Mouse (Mus musculus): Measurements from ENCODE around the gene Hnrnpul1. TPM values are rescaled to one million over a fixed set of nuclear protein-coding genes. Genes with fewer than 3 reads are reported as not detected.

Gene Hnrnpul1
- polyA plus RNA-seq, 1 experiment from 2014 or later: 77.2 TPM

DNA sequence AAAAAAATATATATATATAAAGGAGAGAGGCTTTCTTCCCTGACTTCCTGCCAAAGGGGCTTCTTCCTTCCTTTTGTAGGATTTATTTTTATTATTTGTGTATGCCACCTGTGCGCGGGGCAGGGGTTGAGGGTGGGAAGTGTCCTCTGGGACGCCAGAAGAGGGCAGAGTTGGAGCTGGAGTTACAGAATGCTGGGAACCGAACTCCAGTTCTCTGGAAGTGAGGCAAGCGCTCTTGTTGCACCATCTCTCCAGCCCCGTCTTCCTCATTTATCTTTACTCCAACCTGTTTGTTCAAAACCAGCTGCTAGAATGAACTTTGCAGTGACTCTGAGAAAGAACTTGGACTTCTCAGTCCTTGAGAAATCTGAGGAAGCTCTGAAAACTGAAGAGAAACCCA is 74.6 kb downstream of the Hnrnpul1 start:
- Histone ChIP-seq H3K27me3 (ENCODE audit: control insufficient read depth, insufficient read depth, low read length) (peaks cover 3% of the 10 kb centered on the region; the same call in 1 of the 2 replicates), H3K4me1 (ENCODE audit: control insufficient read depth, insufficient read depth, low read length) (peaks cover 11% of the 10 kb centered on the region; the same call in 1 of the 2 replicates), H3K9ac (replicated peaks; ENCODE audit: low read depth, low read length) (no peak overlapping the region), H3K4me2 (replicated peaks; ENCODE audit: low read depth, low read length) (peak overlapping the region; percentile 57), H3K9me3 (ENCODE audit: control insufficient read depth, low read depth, low read length) (no peaks in the 10 kb centered on the region), H3K4me3 (ENCODE audit: low read depth, low read length) (peak overlapping the region; percentile 60), H3K27ac (ENCODE audit: low read length) (peak overlapping the region; percentile 90; the same call in 1 of the 2 replicates), H3K36me3 (ENCODE audit: control insufficient read depth, insufficient read depth, low read length) (no peaks in the 10 kb centered on the region)
- no peak for ATAC-seq (ENCODE audit: insufficient number of reproducible peaks, insufficient read depth, low FRiP score, low read depth)
- 8% methylated on average over 6 of the region's 6 CpGs for WGBS

DNA sequence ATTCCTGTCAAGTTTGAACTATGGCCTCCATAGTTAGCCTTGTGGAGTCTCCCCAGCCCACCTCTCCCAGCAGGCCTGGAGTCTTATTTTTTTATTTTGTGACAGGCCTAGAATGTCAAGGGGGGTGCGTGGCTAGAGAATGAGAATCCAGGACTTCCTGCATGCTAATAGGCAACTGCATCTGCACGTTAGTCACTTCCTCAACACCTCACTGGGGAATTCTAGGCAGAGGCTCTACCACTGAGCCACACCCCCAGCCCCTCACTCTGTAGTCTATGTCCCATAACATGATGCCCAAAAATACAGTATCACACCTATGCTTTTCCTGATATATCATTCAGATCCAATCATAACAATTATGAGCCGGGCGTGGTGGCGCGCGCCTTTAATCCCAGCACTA is 77.5 kb downstream of the Hnrnpul1 start:
- Histone ChIP-seq H3K27ac (ENCODE audit: low read length) (no peak overlapping the region), H3K9me3 (ENCODE audit: control insufficient read depth, low read depth, low read length) (no peaks in the 10 kb centered on the region), H3K27me3 (ENCODE audit: control insufficient read depth, insufficient read depth, low read length) (peaks cover 16% of the 10 kb centered on the region), H3K36me3 (ENCODE audit: control insufficient read depth, insufficient read depth, low read length) (no peaks in the 10 kb centered on the region), H3K4me1 (ENCODE audit: control insufficient read depth, insufficient read depth, low read length) (peaks cover 18% of the 10 kb centered on the region; the same call in 1 of the 2 replicates), H3K4me2 (replicated peaks; ENCODE audit: low read depth, low read length) (no peak overlapping the region), H3K4me3 (ENCODE audit: low read depth, low read length) (no peak overlapping the region), H3K9ac (replicated peaks; ENCODE audit: low read depth, low read length) (no peak overlapping the region)
- ATAC-seq (ENCODE audit: insufficient number of reproducible peaks, insufficient read depth, low FRiP score, low read depth): no peak
- 94% methylated on average over 7 of the region's 7 CpGs for WGBS

DNA sequence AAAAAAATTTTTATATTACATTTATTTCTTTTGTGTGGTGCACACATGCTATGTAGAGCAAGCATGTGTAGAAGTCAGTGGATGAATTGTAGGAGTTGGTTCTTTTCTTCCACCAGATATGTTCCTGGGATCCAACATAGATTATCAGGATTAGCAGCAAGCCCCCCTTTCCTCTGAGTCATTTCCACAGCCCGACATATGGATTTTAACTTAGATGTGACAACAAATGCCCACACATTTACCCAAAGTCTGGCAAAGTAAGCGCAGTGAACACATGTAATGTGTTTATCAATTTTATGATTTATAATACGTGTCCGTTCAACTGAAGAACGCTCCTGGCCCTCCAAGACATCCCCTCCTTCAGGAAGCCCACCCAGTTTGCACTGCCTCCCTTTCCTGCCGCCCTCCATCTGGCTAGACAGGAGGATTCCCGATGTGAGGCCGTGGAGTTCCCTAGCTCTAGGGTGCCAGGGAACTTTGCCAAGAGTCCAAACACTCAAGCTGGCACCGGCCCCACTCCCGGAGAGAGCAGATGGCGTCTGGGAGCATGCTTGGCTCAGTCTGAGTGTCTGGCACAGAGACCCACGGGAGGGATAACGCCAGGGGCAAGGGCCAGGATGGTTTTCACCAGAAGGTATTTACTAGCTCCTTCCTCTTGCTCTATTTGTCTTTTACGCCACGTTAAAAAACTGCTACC is 78.3 kb downstream of the Hnrnpul1 start:
- H3K9ac ChIP-seq (replicated peaks; ENCODE audit: low read depth, low read length): no peak overlapping the region
- H3K4me2 ChIP-seq (replicated peaks; ENCODE audit: low read depth, low read length): no peak overlapping the region
- no peak overlapping the region for H3K27ac ChIP-seq (ENCODE audit: low read length)
- no peak overlapping the region for H3K4me3 ChIP-seq (ENCODE audit: low read depth, low read length)
- H3K27me3 ChIP-seq (ENCODE audit: control insufficient read depth, insufficient read depth, low read length): peaks cover 16% of the 10 kb centered on the region
- no peak for ATAC-seq (ENCODE audit: insufficient number of reproducible peaks, insufficient read depth, low FRiP score, low read depth)
- H3K9me3 ChIP-seq (ENCODE audit: control insufficient read depth, low read depth, low read length): no peaks in the 10 kb centered on the region
- WGBS: 49% methylated on average over 15 of the region's 15 CpGs
- no peaks in the 10 kb centered on the region for H3K36me3 ChIP-seq (ENCODE audit: control insufficient read depth, insufficient read depth, low read length)
- peaks cover 14% of the 10 kb centered on the region; the same call in 1 of the 2 replicates for H3K4me1 ChIP-seq (ENCODE audit: control insufficient read depth, insufficient read depth, low read length)

DNA sequence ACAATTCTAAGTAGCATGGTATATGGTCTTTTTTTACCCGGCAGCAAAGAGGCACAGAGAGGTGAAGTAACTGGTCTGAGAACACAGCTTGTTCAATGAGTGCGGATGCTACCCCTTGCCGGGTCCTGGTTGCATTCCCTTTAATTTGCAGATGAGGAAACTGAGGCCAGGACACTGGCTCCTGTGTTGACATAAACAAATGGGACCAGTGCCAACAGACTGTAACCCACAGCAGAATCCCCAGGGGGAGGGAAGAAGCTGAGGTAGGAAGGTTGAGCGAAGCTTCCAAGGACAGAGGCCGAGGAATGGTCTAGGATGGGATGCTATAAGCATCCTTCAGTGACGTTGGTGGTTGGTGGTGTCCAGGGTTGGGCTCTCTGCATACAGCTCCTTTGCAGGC is 79.2 kb downstream of the Hnrnpul1 start:
- Histone ChIP-seq H3K27ac (ENCODE audit: low read length) (no peak overlapping the region), H3K4me2 (replicated peaks; ENCODE audit: low read depth, low read length) (peak overlapping the region; percentile 69), H3K9ac (replicated peaks; ENCODE audit: low read depth, low read length) (no peak overlapping the region), H3K4me3 (ENCODE audit: low read depth, low read length) (peak overlapping the region; percentile 34; the same call in 1 of the 2 replicates), H3K27me3 (ENCODE audit: control insufficient read depth, insufficient read depth, low read length) (peaks cover 16% of the 10 kb centered on the region), H3K4me1 (ENCODE audit: control insufficient read depth, insufficient read depth, low read length) (peaks cover 12% of the 10 kb centered on the region; the same call in 1 of the 2 replicates), H3K36me3 (ENCODE audit: control insufficient read depth, insufficient read depth, low read length) (no peaks in the 10 kb centered on the region), H3K9me3 (ENCODE audit: control insufficient read depth, low read depth, low read length) (no peaks in the 10 kb centered on the region)
- 41% methylated on average over 6 of the region's 6 CpGs for WGBS
- no peak for ATAC-seq (ENCODE audit: insufficient number of reproducible peaks, insufficient read depth, low FRiP score, low read depth)

DNA sequence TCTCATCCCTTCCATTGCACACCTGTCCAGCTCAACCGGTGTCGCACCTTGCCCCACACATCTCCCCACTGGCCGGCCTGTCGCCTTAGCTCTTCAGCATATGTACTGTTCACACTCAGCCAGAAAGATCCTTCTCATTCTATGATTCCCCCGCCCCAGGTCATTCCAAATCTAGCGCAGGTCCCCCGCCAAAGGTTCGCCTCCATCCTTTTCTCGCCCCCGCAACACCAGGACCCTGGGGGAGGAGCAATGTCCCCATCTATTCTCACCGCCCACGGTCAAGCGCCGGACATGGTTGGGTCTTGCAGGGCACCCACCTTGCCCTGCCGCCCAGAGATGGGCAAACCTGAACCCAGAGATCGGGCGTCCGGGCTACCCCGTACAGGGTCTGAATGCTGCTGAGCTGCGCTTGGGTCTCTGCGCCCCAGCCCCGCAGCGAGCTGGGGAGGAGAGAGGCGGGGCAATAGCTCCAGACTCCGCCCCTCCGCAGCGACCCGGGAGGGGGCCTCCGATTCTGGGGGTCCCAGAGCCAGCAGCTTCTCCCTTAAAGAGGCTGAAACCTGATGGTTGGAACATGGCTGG is 79.7 kb downstream of the Hnrnpul1 start, which contains the start of gene Tmem91:
Gene Tmem91 (minus strand): TSS at position 448 of the 582 bp plus-strand sequence.
- no peak; the same call in 1 of the 2 replicates for ATAC-seq (ENCODE audit: insufficient number of reproducible peaks, insufficient read depth, low FRiP score, low read depth)
- H3K27ac ChIP-seq (ENCODE audit: low read length): no peak within 1 kb of the TSS
- no peaks in the 10 kb centered on the region for H3K9me3 ChIP-seq (ENCODE audit: control insufficient read depth, low read depth, low read length)
- peak within 1 kb of the TSS; percentile 33; the same call in 1 of the 2 replicates for H3K9ac ChIP-seq (replicated peaks; ENCODE audit: low read depth, low read length)
- H3K4me3 ChIP-seq (ENCODE audit: low read depth, low read length): peak within 1 kb of the TSS; percentile 34
- H3K4me2 ChIP-seq (replicated peaks; ENCODE audit: low read depth, low read length): peak within 1 kb of the TSS; percentile 69
- 1% methylated on average over 29 of the region's 29 CpGs for WGBS
- peaks cover 16% of the 10 kb centered on the region for H3K27me3 ChIP-seq (ENCODE audit: control insufficient read depth, insufficient read depth, low read length)
- H3K36me3 ChIP-seq (ENCODE audit: control insufficient read depth, insufficient read depth, low read length): no peaks in the 10 kb centered on the region
- H3K4me1 ChIP-seq (ENCODE audit: control insufficient read depth, insufficient read depth, low read length): peaks cover 8% of the 10 kb centered on the region; the same call in 1 of the 2 replicates

DNA sequence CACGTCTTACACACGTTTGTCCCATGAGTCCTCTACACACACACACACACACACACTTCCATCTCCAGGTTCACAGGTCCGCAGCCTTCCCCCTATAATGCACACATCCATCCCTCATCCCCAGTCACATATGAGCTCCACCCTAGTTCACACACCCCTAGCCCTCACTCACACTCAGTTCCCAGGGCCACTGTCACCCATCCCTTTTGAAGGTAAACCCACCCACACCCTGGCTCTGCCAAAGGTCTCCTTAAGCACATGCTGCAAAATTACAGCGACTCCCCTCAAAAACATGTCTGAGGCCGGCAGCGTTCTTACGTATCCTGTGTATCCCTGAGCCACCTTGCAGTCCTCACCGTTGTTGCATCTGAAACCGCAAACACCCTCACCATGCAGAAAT is 80.3 kb downstream of the Hnrnpul1 start:
- H3K9ac ChIP-seq (replicated peaks; ENCODE audit: low read depth, low read length): no peak overlapping the region
- H3K9me3 ChIP-seq (ENCODE audit: control insufficient read depth, low read depth, low read length): no peaks in the 10 kb centered on the region
- peaks cover 8% of the 10 kb centered on the region; the same call in 1 of the 2 replicates for H3K4me1 ChIP-seq (ENCODE audit: control insufficient read depth, insufficient read depth, low read length)
- H3K36me3 ChIP-seq (ENCODE audit: control insufficient read depth, insufficient read depth, low read length): no peaks in the 10 kb centered on the region
- 21% methylated on average over 9 of the region's 9 CpGs for WGBS
- H3K27me3 ChIP-seq (ENCODE audit: control insufficient read depth, insufficient read depth, low read length): peaks cover 16% of the 10 kb centered on the region
- H3K27ac ChIP-seq (ENCODE audit: low read length): no peak overlapping the region
- ATAC-seq (ENCODE audit: insufficient number of reproducible peaks, insufficient read depth, low FRiP score, low read depth): no peak
- peak overlapping the region; percentile 34; the same call in 1 of the 2 replicates for H3K4me3 ChIP-seq (ENCODE audit: low read depth, low read length)
- H3K4me2 ChIP-seq (replicated peaks; ENCODE audit: low read depth, low read length): peak overlapping the region; percentile 69

DNA sequence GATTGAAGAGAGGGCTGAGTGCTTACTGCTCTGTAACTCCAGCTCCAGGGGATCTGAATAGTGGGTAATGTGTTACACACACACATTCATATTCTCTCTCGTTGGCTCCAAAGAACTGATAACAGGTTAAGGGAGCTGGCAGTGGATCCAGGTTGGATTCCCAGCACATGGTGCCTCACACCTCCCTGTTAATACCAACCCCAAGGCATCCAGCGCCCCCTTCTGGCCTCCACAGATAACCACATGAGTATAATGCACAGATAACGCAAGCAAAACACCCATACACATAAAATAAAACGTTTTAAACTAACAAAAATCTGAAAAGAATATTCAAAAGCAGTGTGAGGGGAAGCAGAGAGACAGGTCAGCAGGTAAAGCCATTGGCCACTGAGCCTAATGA is 82.1 kb downstream of the Hnrnpul1 start:
- Histone ChIP-seq H3K27me3 (ENCODE audit: control insufficient read depth, insufficient read depth, low read length) (peaks cover 16% of the 10 kb centered on the region), H3K27ac (ENCODE audit: low read length) (no peak overlapping the region)
- WGBS: 49% methylated on average over 4 of the region's 4 CpGs

DNA sequence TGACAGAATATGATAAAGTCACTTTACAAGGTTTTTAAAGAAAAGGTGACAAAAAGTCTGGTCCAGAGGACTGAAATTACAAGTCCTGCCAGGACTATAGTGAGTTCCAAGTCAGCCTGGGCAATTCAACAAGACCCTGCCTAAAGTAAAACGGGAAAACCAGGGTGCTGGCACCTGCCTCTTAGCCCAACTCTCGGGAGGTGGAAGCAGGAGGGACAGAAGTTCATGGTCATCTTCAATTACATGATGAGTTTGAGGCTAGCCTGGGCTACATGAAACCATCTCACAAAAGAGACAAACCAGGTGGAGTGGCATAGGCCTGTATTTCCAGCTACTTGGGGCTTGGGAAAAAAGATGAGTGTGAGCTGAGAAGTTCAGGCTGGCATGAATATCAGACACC is 82.9 kb downstream of the Hnrnpul1 start:
- Histone ChIP-seq H3K4me1 (ENCODE audit: control insufficient read depth, insufficient read depth, low read length) (peaks cover 8% of the 10 kb centered on the region; the same call in 1 of the 2 replicates), H3K27me3 (ENCODE audit: control insufficient read depth, insufficient read depth, low read length) (peaks cover 16% of the 10 kb centered on the region), H3K9me3 (ENCODE audit: control insufficient read depth, low read depth, low read length) (no peaks in the 10 kb centered on the region), H3K9ac (replicated peaks; ENCODE audit: low read depth, low read length) (no peak overlapping the region), H3K36me3 (ENCODE audit: control insufficient read depth, insufficient read depth, low read length) (peaks cover 15% of the 10 kb centered on the region), H3K27ac (ENCODE audit: low read length) (no peak overlapping the region), H3K4me3 (ENCODE audit: low read depth, low read length) (no peak overlapping the region), H3K4me2 (replicated peaks; ENCODE audit: low read depth, low read length) (no peak overlapping the region)
- WGBS: 71% methylated on average over 2 of the region's 2 CpGs
- no peak for ATAC-seq (ENCODE audit: insufficient number of reproducible peaks, insufficient read depth, low FRiP score, low read depth)

More for the DNA sequence above, 82.1 kb downstream of the Hnrnpul1 start:
- Histone ChIP-seq H3K4me2 (replicated peaks; ENCODE audit: low read depth, low read length) (no peak overlapping the region), H3K9me3 (ENCODE audit: control insufficient read depth, low read depth, low read length) (no peaks in the 10 kb centered on the region), H3K9ac (replicated peaks; ENCODE audit: low read depth, low read length) (no peak overlapping the region), H3K4me3 (ENCODE audit: low read depth, low read length) (no peak overlapping the region), H3K36me3 (ENCODE audit: control insufficient read depth, insufficient read depth, low read length) (peaks cover 15% of the 10 kb centered on the region), H3K4me1 (ENCODE audit: control insufficient read depth, insufficient read depth, low read length) (peaks cover 8% of the 10 kb centered on the region; the same call in 1 of the 2 replicates)
- ATAC-seq (ENCODE audit: insufficient number of reproducible peaks, insufficient read depth, low FRiP score, low read depth): no peak
